Mouse (Mus musculus) intestine, embryonic 15.5 days (tissue): ENCODE data around the gene Mfsd2b. TPM values are rescaled to one million over a fixed set of nuclear protein-coding genes. Genes with fewer than 3 reads are reported as not detected.

Source experiments
- ATAC-seq: fragments of 200-750 bp; cut with Nextera tagmentation; 2 replicates; pipeline ENCODE4 v1.8.0; 2017; ENCODE audit warnings: moderate TSS enrichment, moderate library complexity
- H3K27ac ChIP-seq: fragments of 300-500 bp; sonication (generic); 2 replicates; pipeline ENCODE4 v1.5.1; 2015; ENCODE audit warnings: mild to moderate bottlenecking, inconsistent platforms
- H3K27me3 ChIP-seq: fragments of 300-500 bp; sonication (generic); replicated peaks from 2 replicates; pipeline ENCODE4 v1.6.1; 2015; ENCODE audit warnings: inconsistent platforms
- H3K36me3 ChIP-seq: fragments of 300-500 bp; sonication (generic); 2 replicates; pipeline ENCODE4 v1.6.1; 2015; ENCODE audit warnings: inconsistent platforms
- H3K4me1 ChIP-seq: fragments of 300-500 bp; sonication (generic); replicated peaks from 2 replicates; pipeline ENCODE4 v1.6.1; 2015; ENCODE audit warnings: inconsistent platforms
- H3K4me2 ChIP-seq: fragments of 300-500 bp; sonication (generic); replicated peaks from 2 replicates; pipeline ENCODE4 v1.6.1; 2015; ENCODE audit warnings: mild to moderate bottlenecking, inconsistent platforms
- H3K4me3 ChIP-seq: fragments of 300-500 bp; sonication (generic); replicated peaks from 2 replicates; pipeline ENCODE4 v1.5.1; 2015; ENCODE audit warnings: inconsistent platforms
- H3K9ac ChIP-seq: fragments of 300-500 bp; sonication (generic); 2 replicates; pipeline ENCODE4 v1.6.1; 2015; ENCODE audit warnings: inconsistent platforms
- H3K9me3 ChIP-seq: fragments of 300-500 bp; sonication (generic); 2 replicates; pipeline ENCODE4 v1.6.1; 2016; ENCODE audit warnings: inconsistent platforms
- WGBS: fragments of 180-500 bp; shearing (Covaris S2); methylation state at CpG from one replicate; pipeline ENCODE4 v1.1.7; 2015; 5-methylcytosine and 5-hydroxymethylcytosine counted together
- polyA plus RNA-seq: library from polyadenylated mRNA; unstranded; fragments of >200 nt; fragmentation: Nextera tagmentation; extraction: Ambion mirVana; gene quantifications from 2 replicates; pipeline ENCODE4 v1.2.1, GENCODE M21; 2015

The Mfsd2b gene
- polyA plus RNA-seq, 1 experiment from 2014 or later: 1.1 TPM

- Histone ChIP-seq H3K9ac (peak overlapping the region; percentile 68), H3K36me3 (no peaks in the 10 kb centered on the region), H3K27ac (no peak overlapping the region), H3K4me2 (peak overlapping the region; percentile 99), H3K9me3 (no peaks in the 10 kb centered on the region), H3K27me3 (no peaks in the 10 kb centered on the region), H3K4me1 (peaks cover 18% of the 10 kb centered on the region; the same call in 1 of the 2 replicates), H3K4me3 (peak overlapping the region; percentile 81)
- 2% methylated on average over 11 of the region's 11 CpGs for WGBS
- ATAC-seq: no peak
These were observed 33.4 kb downstream of the Mfsd2b start for GRCm38 (mm10) chr12:4840741-4841140.

GRCm38 (mm10) chr12:4840010-4840409 is 34.1 kb downstream of the Mfsd2b start:
- H3K36me3 ChIP-seq: no peaks in the 10 kb centered on the region
- H3K4me3 ChIP-seq: no peak overlapping the region
- H3K27me3 ChIP-seq: no peaks in the 10 kb centered on the region
- H3K4me1 ChIP-seq: peaks cover 18% of the 10 kb centered on the region; the same call in 1 of the 2 replicates
- H3K9me3 ChIP-seq: no peaks in the 10 kb centered on the region
- ATAC-seq: no peak
- H3K4me2 ChIP-seq: 0 out of 2 replicates have a peak overlapping the region, but pooled peaks have one; percentile 22
- WGBS: 46% methylated on average over 6 of the region's 6 CpGs
- no peak overlapping the region for H3K9ac ChIP-seq
- H3K27ac ChIP-seq: no peak overlapping the region

- WGBS: 11% methylated on average over 4 of the region's 4 CpGs
- Histone ChIP-seq H3K9ac (no peak overlapping the region), H3K27ac (no peak overlapping the region), H3K4me2 (no peak overlapping the region), H3K4me1 (0 out of 2 replicates have a peak, but pooled peaks cover 11% of the 10 kb centered on the region), H3K9me3 (no peaks in the 10 kb centered on the region), H3K27me3 (no peaks in the 10 kb centered on the region), H3K4me3 (no peak overlapping the region), H3K36me3 (no peaks in the 10 kb centered on the region)
- no peak for ATAC-seq
These were observed 37.2 kb downstream of the Mfsd2b start for GRCm38 (mm10) chr12:4836959-4837358.

- Histone ChIP-seq H3K4me1 (no peaks in the 10 kb centered on the region), H3K27me3 (no peaks in the 10 kb centered on the region), H3K9ac (no peak overlapping the region), H3K27ac (no peak overlapping the region), H3K4me2 (no peak overlapping the region), H3K4me3 (no peak overlapping the region), H3K9me3 (no peaks in the 10 kb centered on the region), H3K36me3 (peaks cover 22% of the 10 kb centered on the region)
- 74% methylated on average over 3 of the region's 3 CpGs for WGBS
- no peak for ATAC-seq
These were observed 46.9 kb downstream of the Mfsd2b start for GRCm38 (mm10) chr12:4827256-4827655.

GRCm38 (mm10) chr12:4817361-4818101 is 56.6 kb downstream of the Mfsd2b start, which contains the start of gene Sf3b6:
TSS of gene Sf3b6 (plus strand) at chr12:4817544.
- Histone ChIP-seq H3K4me3 (peak within 1 kb of the TSS; percentile 79), H3K9ac (peak within 1 kb of the TSS; percentile 74), H3K9me3 (no peaks in the 10 kb centered on the region), H3K27ac (peak within 1 kb of the TSS; percentile 95), H3K4me2 (peak within 1 kb of the TSS; percentile 77), H3K4me1 (0 out of 2 replicates have a peak, but pooled peaks cover 4% of the 10 kb centered on the region), H3K36me3 (peaks cover 2% of the 10 kb centered on the region; the same call in 1 of the 2 replicates), H3K27me3 (no peaks in the 10 kb centered on the region)
- under 1% methylated on average over 49 of the region's 49 CpGs for WGBS
- peak; percentile 99 for ATAC-seq

- peaks cover 2% of the 10 kb centered on the region; the same call in 1 of the 2 replicates for H3K36me3 ChIP-seq
- WGBS: 7% methylated on average over 24 of the region's 24 CpGs
These were observed 57.3 kb downstream of the Mfsd2b start for GRCm38 (mm10) chr12:4816680-4817360.

GRCm38 (mm10) chr12:4813636-4814035 is 60.5 kb downstream of the Mfsd2b start:
- Histone ChIP-seq H3K4me2 (no peak overlapping the region), H3K27ac (no peak overlapping the region), H3K36me3 (no peaks in the 10 kb centered on the region), H3K9ac (no peak overlapping the region), H3K27me3 (no peaks in the 10 kb centered on the region), H3K4me3 (no peak overlapping the region), H3K4me1 (0 out of 2 replicates have a peak, but pooled peaks cover 4% of the 10 kb centered on the region), H3K9me3 (no peaks in the 10 kb centered on the region)
- 77% methylated on average over 4 of the region's 4 CpGs for WGBS
- ATAC-seq: no peak

More at GRCm38 (mm10) chr12:4816680-4817360, 57.3 kb downstream of the Mfsd2b start:
- H3K4me2 ChIP-seq: peak overlapping the region; percentile 74
- no peaks in the 10 kb centered on the region for H3K27me3 ChIP-seq
- H3K9me3 ChIP-seq: no peaks in the 10 kb centered on the region
- peak overlapping the region; percentile 95 for H3K27ac ChIP-seq
- peak; percentile 5; the same call in 1 of the 2 replicates for ATAC-seq
- peak overlapping the region; percentile 62 for H3K9ac ChIP-seq
- peak overlapping the region; percentile 79 for H3K4me3 ChIP-seq
- 0 out of 2 replicates have a peak, but pooled peaks cover 4% of the 10 kb centered on the region for H3K4me1 ChIP-seq

Other genes starting within 250 kb of the Mfsd2b start
- 0.14 TPM in 2 replicates for gene Fam228a, start 135.9 kb downstream of the Mfsd2b start, polyA plus RNA-seq
- 1.7 TPM in 2 replicates for gene Pfn4, start 105.3 kb downstream of the Mfsd2b start, polyA plus RNA-seq
- gene Fam228b, start 105.1 kb downstream of the Mfsd2b start, polyA plus RNA-seq: 1.2 and 1.8 TPM in 2 replicates
- 203 and 231 TPM in 2 replicates for gene Sf3b6, start 56.8 kb downstream of the Mfsd2b start, polyA plus RNA-seq
- gene Fkbp1b, start 32.8 kb downstream of the Mfsd2b start, polyA plus RNA-seq: 8.7 and 9.7 TPM in 2 replicates
- 15.3 and 15.7 TPM in 2 replicates for gene Wdcp, start 31.1 kb downstream of the Mfsd2b start, polyA plus RNA-seq
- gene Ubxn2a, start 33.3 kb upstream of the Mfsd2b start, polyA plus RNA-seq: 33.8 and 35.3 TPM in 2 replicates
- 7.7 and 9.4 TPM in 2 replicates for gene Atad2b, start 43.0 kb upstream of the Mfsd2b start, polyA plus RNA-seq